Mouse (Mus musculus) limb, embryonic 10.5 days (tissue): ENCODE data around the gene Glyatl3. TPM values are rescaled to one million over a fixed set of nuclear protein-coding genes. Genes with fewer than 3 reads are reported as not detected.

Experiments
- polyA plus RNA-seq: library from polyadenylated mRNA; unstranded; fragments of >200 nt; fragmentation: Nextera tagmentation; extraction: Ambion mirVana; gene quantifications from 2 replicates; pipeline ENCODE4 v1.2.1, GENCODE M21; 2016

Glyatl3 gene
- polyA plus RNA-seq, 1 experiment from 2014 or later: not detected

Other genes with a start within 250 kb of the Glyatl3 start
- gene Esp1, start 187.2 kb downstream of the Glyatl3 start, polyA plus RNA-seq: not detected in 2 replicates
- gene Crisp2, start 107.3 kb downstream of the Glyatl3 start, polyA plus RNA-seq: not detected in 2 replicates
- gene Rhag, start 103.2 kb downstream of the Glyatl3 start, polyA plus RNA-seq: 5.4 and 5.5 TPM in 2 replicates
- gene 9130008F23Rik, start 33.8 kb downstream of the Glyatl3 start, polyA plus RNA-seq: 0.63 and 1.7 TPM in 2 replicates
- gene Mut, start 20.3 kb upstream of the Glyatl3 start, polyA plus RNA-seq: 29.1 and 32.4 TPM in 2 replicates
- 35.7 and 38.9 TPM in 2 replicates for gene Cenpq, start 20.7 kb upstream of the Glyatl3 start, polyA plus RNA-seq